Mouse (Mus musculus) embryonic facial prominence, embryonic 13.5 days (tissue): ENCODE measurements around the gene Ifnz. TPM values are rescaled to one million over a fixed set of nuclear protein-coding genes. Genes with fewer than 3 reads are reported as not detected.
"Not testable (repeated sequence)": the region's sequence is repeated elsewhere in the genome, so short reads cannot be mapped to it uniquely, and the experiment has no call there.

ENCODE experiments used
- ATAC-seq: fragments of 200-750 bp; cut with Nextera tagmentation; 2 replicates; pipeline ENCODE4 v1.8.0; 2017; ENCODE audit warnings: low read depth; ENCODE audit not compliant: insufficient number of reproducible peaks, insufficient read depth, low FRiP score, low TSS enrichment
- H3K27ac ChIP-seq: fragments of 300-500 bp; sonication (generic); 2 replicates; pipeline ENCODE4 v1.5.1; 2015; ENCODE audit warnings: moderate library complexity, mild to moderate bottlenecking, inconsistent platforms
- H3K27me3 ChIP-seq: fragments of 300-500 bp; sonication (generic); 2 replicates; pipeline ENCODE4 v1.6.1; 2015; ENCODE audit warnings: mild to moderate bottlenecking, inconsistent platforms
- H3K36me3 ChIP-seq: fragments of 300-500 bp; sonication (generic); 2 replicates; pipeline ENCODE4 v1.6.1; 2015; ENCODE audit warnings: mild to moderate bottlenecking, inconsistent platforms
- H3K4me1 ChIP-seq: fragments of 300-500 bp; sonication (generic); 2 replicates; pipeline ENCODE4 v1.6.1; 2015; ENCODE audit warnings: inconsistent platforms
- H3K4me2 ChIP-seq: fragments of 300-500 bp; sonication (generic); 2 replicates; pipeline ENCODE4 v1.6.1; 2015; ENCODE audit warnings: moderate library complexity, mild to moderate bottlenecking, inconsistent platforms
- H3K4me3 ChIP-seq: fragments of 300-500 bp; sonication (generic); 2 replicates; pipeline ENCODE4 v1.5.1; 2015; ENCODE audit warnings: mild to moderate bottlenecking, inconsistent platforms
- H3K9ac ChIP-seq: fragments of 300-500 bp; sonication (generic); 2 replicates; pipeline ENCODE4 v1.6.1; 2015; ENCODE audit warnings: mild to moderate bottlenecking, inconsistent platforms
- H3K9me3 ChIP-seq: fragments of 300-500 bp; sonication (generic); 2 replicates; pipeline ENCODE4 v1.6.1; 2016; ENCODE audit warnings: inconsistent platforms
- WGBS: fragments of 180-500 bp; shearing (Covaris S2); methylation state at CpG from one replicate; pipeline ENCODE4 v1.1.7; 2015; ENCODE audit warnings: mixed read lengths; 5-methylcytosine and 5-hydroxymethylcytosine counted together
- polyA plus RNA-seq: library from polyadenylated mRNA; unstranded; fragments of >200 nt; fragmentation: Nextera tagmentation; extraction: Ambion mirVana; gene quantifications from 2 replicates; pipeline ENCODE4 v1.2.1, GENCODE M21; 2015

The Ifnz gene
- polyA plus RNA-seq, 1 experiment from 2014 or later: not detected

DNA sequence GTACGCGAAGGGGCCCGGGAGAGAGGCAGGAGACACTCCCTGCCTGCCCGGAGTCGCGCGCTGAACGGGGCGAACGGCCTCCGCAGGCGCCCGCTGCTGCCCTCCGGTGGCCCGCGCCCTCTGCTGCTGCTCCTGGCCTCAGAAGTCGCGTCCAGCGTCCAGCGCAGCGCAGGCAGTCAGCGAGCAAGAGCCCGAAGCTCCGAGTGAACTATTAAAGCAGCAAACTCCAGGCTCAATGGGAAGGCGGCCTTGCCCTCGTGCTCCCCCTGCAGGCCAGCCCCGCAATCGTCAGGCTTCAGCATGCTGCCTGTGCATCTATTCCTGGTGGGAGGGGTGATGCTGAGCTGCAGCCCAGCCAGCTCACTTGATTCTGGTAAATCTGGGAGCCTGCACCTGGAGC is 9.3 kb downstream of the Ifnz start, which contains the start of gene Gm13278:
Gm13278 (plus strand) TSS at position 301 of the 400 bp plus-strand sequence.
- H3K9ac ChIP-seq, H3K36me3 ChIP-seq, H3K27ac ChIP-seq, ATAC-seq, H3K9me3 ChIP-seq, H3K4me1 ChIP-seq, H3K27me3 ChIP-seq, H3K4me3 ChIP-seq, H3K4me2 ChIP-seq: not testable (repeated sequence)
- no CpG with 5 or more reads among the region's 28 CpGs for WGBS

DNA sequence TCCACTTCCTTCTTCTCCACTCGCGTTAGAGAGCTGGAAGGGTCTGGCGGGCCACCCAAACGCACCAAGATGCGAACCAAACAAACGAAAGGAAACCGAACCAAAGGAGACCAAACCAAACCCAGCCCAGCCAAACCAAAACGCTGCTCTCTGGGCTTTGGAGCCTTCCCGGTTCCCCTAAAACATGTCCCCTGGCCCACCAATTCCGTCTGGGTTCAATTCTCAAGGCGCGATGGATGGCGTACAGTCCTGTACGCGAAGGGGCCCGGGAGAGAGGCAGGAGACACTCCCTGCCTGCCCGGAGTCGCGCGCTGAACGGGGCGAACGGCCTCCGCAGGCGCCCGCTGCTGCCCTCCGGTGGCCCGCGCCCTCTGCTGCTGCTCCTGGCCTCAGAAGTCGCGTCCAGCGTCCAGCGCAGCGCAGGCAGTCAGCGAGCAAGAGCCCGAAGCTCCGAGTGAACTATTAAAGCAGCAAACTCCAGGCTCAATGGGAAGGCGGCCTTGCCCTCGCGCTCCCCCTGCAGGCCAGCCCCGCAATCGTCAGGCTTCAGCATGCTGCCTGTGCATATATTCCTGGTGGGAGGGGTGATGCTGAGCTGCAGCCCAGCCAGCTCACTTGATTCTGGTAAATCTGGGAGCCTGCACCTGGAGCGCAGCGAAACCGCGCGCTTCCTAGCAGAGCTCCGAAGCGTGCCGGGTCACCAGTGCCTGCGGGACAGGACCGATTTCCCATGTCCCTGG is 12.2 kb downstream of the Ifnz start, which contains the start of gene Gm13275:
Gm13275 (plus strand) TSS at position 552 of the 740 bp plus-strand sequence.
- H3K9ac ChIP-seq, H3K4me3 ChIP-seq: not testable (repeated sequence)
- WGBS: 0% methylated on average over 16 of the region's 52 CpGs

DNA sequence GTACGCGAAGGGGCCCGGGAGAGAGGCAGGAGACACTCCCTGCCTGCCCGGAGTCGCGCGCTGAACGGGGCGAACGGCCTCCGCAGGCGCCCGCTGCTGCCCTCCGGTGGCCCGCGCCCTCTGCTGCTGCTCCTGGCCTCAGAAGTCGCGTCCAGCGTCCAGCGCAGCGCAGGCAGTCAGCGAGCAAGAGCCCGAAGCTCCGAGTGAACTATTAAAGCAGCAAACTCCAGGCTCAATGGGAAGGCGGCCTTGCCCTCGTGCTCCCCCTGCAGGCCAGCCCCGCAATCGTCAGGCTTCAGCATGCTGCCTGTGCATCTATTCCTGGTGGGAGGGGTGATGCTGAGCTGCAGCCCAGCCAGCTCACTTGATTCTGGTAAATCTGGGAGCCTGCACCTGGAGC is 15.2 kb downstream of the Ifnz start, which contains the start of gene Gm13279:
Gm13279 (plus strand) TSS at position 301 of the 400 bp plus-strand sequence.
- H3K9ac ChIP-seq, H3K27ac ChIP-seq, ATAC-seq, H3K4me3 ChIP-seq, H3K4me2 ChIP-seq, H3K36me3 ChIP-seq, H3K4me1 ChIP-seq, H3K27me3 ChIP-seq, H3K9me3 ChIP-seq: not testable (repeated sequence)
- WGBS: no CpG with 5 or more reads among the region's 28 CpGs

More for the DNA sequence above, 12.2 kb downstream of the Ifnz start, which contains the start of gene Gm13275:
- not testable (repeated sequence) for H3K4me2 ChIP-seq, H3K4me1 ChIP-seq, H3K27me3 ChIP-seq, H3K36me3 ChIP-seq, ATAC-seq, H3K9me3 ChIP-seq, H3K27ac ChIP-seq

DNA sequence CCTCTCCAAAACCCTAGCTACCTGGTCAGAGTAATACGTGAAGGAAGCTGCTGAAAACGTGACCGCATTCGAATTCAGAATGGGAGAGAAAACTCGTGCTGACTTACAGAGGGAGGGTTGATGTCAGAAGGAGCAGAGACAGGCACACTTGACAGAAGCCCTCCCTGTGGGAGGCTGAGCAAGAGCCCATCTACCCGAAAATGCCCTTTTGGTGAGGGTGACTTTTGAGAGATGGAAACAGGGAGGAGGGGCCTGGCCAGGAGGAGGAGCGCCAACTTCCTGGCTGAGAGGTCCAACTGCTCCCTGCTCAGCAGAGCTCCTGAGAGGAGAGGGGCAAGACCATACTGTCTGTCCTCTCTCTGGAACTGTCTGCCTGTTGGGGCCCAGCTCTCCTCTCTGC is 17.4 kb downstream of the Ifnz start, which contains the start of gene Gm13285:
Gm13285 (plus strand) TSS at position 301 of the 400 bp plus-strand sequence.
- 20% methylated on average over 6 of the region's 7 CpGs for WGBS
- H3K27ac ChIP-seq, H3K4me2 ChIP-seq, ATAC-seq, H3K4me1 ChIP-seq, H3K4me3 ChIP-seq, H3K9me3 ChIP-seq, H3K9ac ChIP-seq, H3K27me3 ChIP-seq, H3K36me3 ChIP-seq: not testable (repeated sequence)

DNA sequence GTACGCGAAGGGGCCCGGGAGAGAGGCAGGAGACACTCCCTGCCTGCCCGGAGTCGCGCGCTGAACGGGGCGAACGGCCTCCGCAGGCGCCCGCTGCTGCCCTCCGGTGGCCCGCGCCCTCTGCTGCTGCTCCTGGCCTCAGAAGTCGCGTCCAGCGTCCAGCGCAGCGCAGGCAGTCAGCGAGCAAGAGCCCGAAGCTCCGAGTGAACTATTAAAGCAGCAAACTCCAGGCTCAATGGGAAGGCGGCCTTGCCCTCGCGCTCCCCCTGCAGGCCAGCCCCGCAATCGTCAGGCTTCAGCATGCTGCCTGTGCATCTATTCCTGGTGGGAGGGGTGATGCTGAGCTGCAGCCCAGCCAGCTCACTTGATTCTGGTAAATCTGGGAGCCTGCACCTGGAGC is 21.0 kb downstream of the Ifnz start, which contains the start of gene Gm13287:
Gm13287 (plus strand) TSS at position 301 of the 400 bp plus-strand sequence.
- H3K4me2 ChIP-seq: peak within 1 kb of the TSS; percentile 35; the same call in 1 of the 2 replicates
- no CpG with 5 or more reads among the region's 29 CpGs for WGBS
- not testable (repeated sequence) for H3K4me3 ChIP-seq, H3K36me3 ChIP-seq, H3K9ac ChIP-seq, H3K9me3 ChIP-seq, H3K27me3 ChIP-seq, ATAC-seq, H3K27ac ChIP-seq, H3K4me1 ChIP-seq

DNA sequence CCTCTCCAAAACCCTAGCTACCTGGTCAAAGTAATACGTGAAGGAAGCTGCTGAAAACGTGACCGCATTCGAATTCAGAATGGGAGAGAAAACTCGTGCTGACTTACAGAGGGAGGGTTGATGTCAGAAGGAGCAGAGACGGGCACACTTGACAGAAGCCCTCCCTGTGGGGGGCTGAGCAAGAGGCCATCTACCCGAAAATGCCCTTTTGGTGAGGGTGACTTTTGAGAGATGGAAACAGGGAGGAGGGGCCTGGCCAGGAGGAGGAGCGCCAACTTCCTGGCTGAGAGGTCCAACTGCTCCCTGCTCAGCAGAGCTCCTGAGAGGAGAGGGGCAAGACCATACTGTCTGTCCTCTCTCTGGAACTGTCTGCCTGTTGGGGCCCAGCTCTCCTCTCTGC is 23.3 kb downstream of the Ifnz start, which contains the start of gene Gm13288:
Gm13288 (plus strand) TSS at position 301 of the 400 bp plus-strand sequence.
- WGBS: no CpG with 5 or more reads among the region's 8 CpGs
- peak within 1 kb of the TSS; percentile 45 for H3K4me2 ChIP-seq

DNA sequence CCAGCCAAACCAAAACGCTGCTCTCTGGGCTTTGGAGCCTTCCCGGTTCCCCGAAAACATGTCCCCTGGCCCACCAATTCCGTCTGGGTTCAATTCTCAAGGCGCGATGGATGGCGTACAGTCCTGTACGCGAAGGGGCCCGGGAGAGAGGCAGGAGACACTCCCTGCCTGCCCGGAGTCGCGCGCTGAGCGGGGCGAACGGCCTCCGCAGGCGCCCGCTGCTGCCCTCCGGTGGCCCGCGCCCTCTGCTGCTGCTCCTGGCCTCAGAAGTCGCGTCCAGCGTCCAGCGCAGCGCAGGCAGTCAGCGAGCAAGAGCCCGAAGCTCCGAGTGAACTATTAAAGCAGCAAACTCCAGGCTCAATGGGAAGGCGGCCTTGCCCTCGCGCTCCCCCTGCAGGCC is 23.8 kb downstream of the Ifnz start:
- H3K4me1 ChIP-seq, H3K27ac ChIP-seq, H3K36me3 ChIP-seq, ATAC-seq, H3K27me3 ChIP-seq, H3K9me3 ChIP-seq: not testable (repeated sequence)
- 0 out of 2 replicates have a peak overlapping the region, but pooled peaks have one; percentile 55 for H3K9ac ChIP-seq
- H3K4me2 ChIP-seq: peak overlapping the region; percentile 45
- peak overlapping the region; percentile 32 for H3K4me3 ChIP-seq
- 0% methylated on average over 13 of the region's 34 CpGs for WGBS

More for the DNA sequence above, 23.3 kb downstream of the Ifnz start, which contains the start of gene Gm13288:
- 0 out of 2 replicates have a peak within 1 kb of the TSS, but pooled peaks have one; percentile 55 for H3K9ac ChIP-seq
- not testable (repeated sequence) for H3K36me3 ChIP-seq, ATAC-seq, H3K27me3 ChIP-seq, H3K9me3 ChIP-seq, H3K4me1 ChIP-seq, H3K27ac ChIP-seq
- peak within 1 kb of the TSS; percentile 32 for H3K4me3 ChIP-seq

DNA sequence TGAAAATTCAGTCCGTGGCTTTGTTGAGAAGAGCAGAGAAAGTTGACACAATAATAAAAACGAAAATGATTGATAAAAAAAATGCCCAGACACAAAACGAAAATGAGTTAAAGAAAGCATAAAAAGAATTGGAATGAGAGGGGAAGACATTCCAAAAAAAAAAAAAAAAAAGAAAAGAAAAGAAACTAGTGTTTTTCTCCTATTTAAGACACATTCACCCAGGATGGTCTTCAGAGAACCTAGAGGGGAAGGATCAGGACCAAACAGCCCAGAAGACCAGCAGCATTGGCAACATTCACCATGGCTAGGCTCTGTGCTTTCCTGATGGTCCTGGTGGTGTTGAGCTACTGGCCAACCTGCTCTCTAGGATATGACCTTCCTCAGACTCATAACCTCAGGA is 34.0 kb downstream of the Ifnz start, which contains the start of gene Ifna7:
Ifna7 (plus strand) TSS at position 301 of the 400 bp plus-strand sequence.
- Histone ChIP-seq H3K9me3 (no peaks in the 10 kb centered on the region), H3K27ac (no peak within 1 kb of the TSS), H3K4me1 (no peaks in the 10 kb centered on the region), H3K27me3 (0 out of 2 replicates have a peak, but pooled peaks cover 3% of the 10 kb centered on the region), H3K4me3 (no peak within 1 kb of the TSS), H3K9ac (no peak within 1 kb of the TSS), H3K4me2 (no peak within 1 kb of the TSS), H3K36me3 (no peaks in the 10 kb centered on the region)
- ATAC-seq: no peak
- 63% methylated on average over 3 of the region's 3 CpGs for WGBS

DNA sequence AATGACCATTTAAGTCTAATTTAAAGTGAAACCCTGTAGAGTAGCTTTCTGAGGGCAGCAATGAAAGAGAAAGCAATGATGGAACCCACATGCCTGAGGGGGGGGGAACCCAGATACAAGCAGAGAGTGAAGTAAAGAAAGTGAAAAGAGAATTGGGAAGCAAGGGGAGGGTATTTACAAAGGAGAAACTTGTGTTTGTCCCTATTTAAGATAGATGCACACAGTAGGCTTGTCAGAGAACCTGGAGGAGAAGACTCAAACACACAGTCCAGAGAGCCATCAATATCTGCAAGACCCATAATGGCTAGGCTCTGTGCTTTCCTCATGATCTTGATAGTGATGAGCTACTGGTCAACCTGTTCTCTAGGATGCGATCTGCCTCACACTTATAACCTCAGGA is 37.7 kb downstream of the Ifnz start, which contains the start of gene Ifna11:
Ifna11 (plus strand) TSS at position 301 of the 400 bp plus-strand sequence.
- H3K27ac ChIP-seq: no peak within 1 kb of the TSS
- H3K36me3 ChIP-seq: no peaks in the 10 kb centered on the region
- H3K4me1 ChIP-seq: no peaks in the 10 kb centered on the region
- H3K9me3 ChIP-seq: no peaks in the 10 kb centered on the region
- H3K9ac ChIP-seq: no peak within 1 kb of the TSS
- H3K4me3 ChIP-seq: no peak within 1 kb of the TSS
- 91% methylated on average over 1 of the region's 1 CpGs for WGBS
- no peak for ATAC-seq
- 0 out of 2 replicates have a peak, but pooled peaks cover 3% of the 10 kb centered on the region for H3K27me3 ChIP-seq
- no peak within 1 kb of the TSS for H3K4me2 ChIP-seq

DNA sequence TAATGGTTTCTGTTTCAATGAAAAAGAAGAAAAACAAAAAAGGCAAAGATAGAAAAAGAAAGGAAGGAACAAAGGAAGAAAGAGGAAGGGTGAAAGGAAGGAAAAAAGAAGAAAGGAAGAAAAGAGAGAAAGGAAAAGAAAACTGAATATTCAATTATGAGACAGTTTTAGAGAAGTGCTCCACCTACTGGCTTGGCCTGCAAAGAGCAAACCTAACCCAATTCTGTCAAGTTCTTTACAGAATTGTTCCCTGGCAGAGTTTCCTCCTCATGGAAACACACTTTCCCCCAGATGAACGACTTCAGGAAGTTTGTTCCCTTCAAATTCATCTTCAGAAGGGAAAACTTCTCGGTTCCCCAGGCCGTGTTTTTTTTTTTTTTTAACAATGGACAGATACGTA is 41.1 kb downstream of the Ifnz start:
- H3K9me3 ChIP-seq: no peaks in the 10 kb centered on the region
- no peak for ATAC-seq
- no peak overlapping the region for H3K9ac ChIP-seq
- no peak overlapping the region for H3K27ac ChIP-seq
- WGBS: 23% methylated on average over 4 of the region's 4 CpGs
- H3K4me1 ChIP-seq: no peaks in the 10 kb centered on the region
- 0 out of 2 replicates have a peak, but pooled peaks cover 2% of the 10 kb centered on the region for H3K27me3 ChIP-seq
- no peaks in the 10 kb centered on the region for H3K36me3 ChIP-seq
- no peak overlapping the region for H3K4me2 ChIP-seq
- no peak overlapping the region for H3K4me3 ChIP-seq

DNA sequence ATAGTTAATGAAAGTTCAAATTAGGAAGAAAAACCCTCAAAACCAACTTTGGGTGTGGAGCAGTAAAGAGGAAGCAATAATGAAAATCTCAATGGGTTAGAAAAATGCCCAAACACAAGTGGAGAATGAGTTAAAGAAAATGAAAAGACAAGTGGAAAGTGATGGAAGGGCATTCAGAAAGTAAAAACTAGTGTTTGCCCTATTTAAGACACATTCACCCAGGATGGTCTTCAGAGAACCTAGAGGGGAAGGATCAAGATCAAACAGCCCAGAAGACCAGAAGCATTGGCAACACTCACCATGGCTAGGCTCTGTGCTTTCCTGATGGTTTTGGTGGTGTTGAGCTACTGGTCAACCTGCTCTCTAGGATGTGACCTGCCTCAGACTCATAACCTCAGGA is 45.2 kb downstream of the Ifnz start, which contains the start of gene Ifna6:
Ifna6 (plus strand) TSS at position 301 of the 400 bp plus-strand sequence.
- not testable (repeated sequence) for H3K36me3 ChIP-seq, H3K9ac ChIP-seq, H3K27ac ChIP-seq, H3K4me2 ChIP-seq, H3K27me3 ChIP-seq, ATAC-seq, H3K9me3 ChIP-seq, H3K4me3 ChIP-seq, H3K4me1 ChIP-seq

DNA sequence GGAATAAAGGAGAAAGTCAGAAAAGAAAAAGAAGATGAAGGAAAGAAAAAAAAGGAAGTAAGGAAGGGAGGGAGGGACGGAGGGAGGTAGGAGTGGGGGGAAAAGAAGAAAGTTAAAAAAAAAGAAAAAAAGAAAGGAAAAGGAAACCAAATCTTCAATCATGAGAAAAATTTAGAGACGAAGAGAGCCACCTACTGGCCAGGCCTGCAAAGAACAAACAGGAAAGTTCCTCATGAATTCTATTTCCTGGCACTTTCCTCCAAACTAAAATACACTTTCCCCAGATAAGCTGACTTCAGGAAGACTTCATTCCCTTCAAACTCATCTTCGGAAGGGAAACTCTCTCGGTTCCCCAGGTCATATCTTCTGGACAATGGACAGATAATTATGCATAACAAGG is 48.6 kb downstream of the Ifnz start:
- no peak overlapping the region for H3K4me2 ChIP-seq
- H3K4me3 ChIP-seq: no peak overlapping the region
- H3K9ac ChIP-seq: no peak overlapping the region
- no peak overlapping the region for H3K27ac ChIP-seq
- no peak for ATAC-seq
- no peaks in the 10 kb centered on the region for H3K9me3 ChIP-seq
- H3K36me3 ChIP-seq: no peaks in the 10 kb centered on the region
- no peaks in the 10 kb centered on the region for H3K4me1 ChIP-seq
- WGBS: 25% methylated on average over 4 of the region's 4 CpGs
- H3K27me3 ChIP-seq: no peaks in the 10 kb centered on the region
